In the genomic region with DNA sequence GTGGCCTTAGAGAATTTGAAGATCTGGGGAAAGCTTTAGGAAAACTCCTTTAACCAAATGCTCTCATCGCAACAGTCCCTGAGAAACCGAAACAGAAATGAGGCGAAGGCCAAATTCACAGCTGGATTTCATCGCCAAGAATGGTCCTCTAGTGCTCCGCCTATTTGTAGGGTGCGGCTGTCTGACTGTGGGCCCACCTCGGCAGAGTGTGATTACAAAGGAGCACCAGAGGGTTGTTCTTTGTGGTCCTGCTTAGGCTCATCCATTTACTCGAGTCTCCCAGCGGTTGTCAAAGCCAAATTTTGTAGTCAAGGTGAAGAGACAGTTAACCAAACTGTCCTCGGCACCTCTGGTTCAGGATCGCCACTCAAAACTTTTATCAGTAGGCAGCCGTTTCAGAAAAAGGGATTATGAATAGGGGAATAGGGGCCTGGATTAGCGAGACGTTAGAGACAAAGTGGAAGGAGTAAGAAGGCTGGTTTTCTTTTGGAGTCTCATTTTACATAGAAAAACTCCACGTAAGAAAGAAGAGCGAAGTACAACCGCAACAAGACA, we compare ENCODE assay signal across 8 mouse cellular contexts. TPM values are rescaled to one million over a fixed set of nuclear protein-coding genes. Genes with fewer than 3 reads are reported as not detected.
DNase-seq lines count a peak whose midpoint lies in the region; ATAC-seq and TF ChIP-seq lines count a peak whose summit lies in the region.

No protein-coding gene starts in this region.

- H3K4me3 ChIP-seq in layer of hippocampus, adult 2 months: peak overlapping the region; percentile 89
- H3K4me3 ChIP-seq in intestine, embryonic 16.5 days (ENCODE audit: low read length): peak overlapping the region; percentile 96
- peak overlapping the region; percentile 73; the same call in 1 of the 2 replicates for H3K4me3 ChIP-seq in liver, embryonic 15.5 days (replicated peaks)
- H3K4me3 ChIP-seq in stomach, embryonic 14.5 days (ENCODE audit: low read depth, low read length): peak overlapping the region; percentile 89; the same call in 1 of the 2 replicates

- 14% methylated on average over 17 of the region's 17 CpGs for WGBS in intestine, embryonic 16.5 days
- WGBS in liver, embryonic 15.5 days (ENCODE audit: insufficient replicate concordance): 16% methylated on average over 17 of the region's 17 CpGs
- WGBS in stomach, embryonic 14.5 days: 7% methylated on average over 17 of the region's 17 CpGs

- H3K9me3 ChIP-seq in intestine, embryonic 16.5 days (ENCODE audit: control insufficient read depth, low read length): no peaks in the 10 kb centered on the region
- no peaks in the 10 kb centered on the region for H3K9me3 ChIP-seq in liver, embryonic 15.5 days (replicated peaks)
- H3K9me3 ChIP-seq in stomach, embryonic 14.5 days (ENCODE audit: control insufficient read depth, low read depth, low read length): no peaks in the 10 kb centered on the region

- H3K27ac ChIP-seq in layer of hippocampus, adult 2 months: peak overlapping the region; percentile 80; the same call in 1 of the 2 replicates
- no peak overlapping the region for H3K27ac ChIP-seq in intestine, embryonic 16.5 days (ENCODE audit: low read length)
- no peak overlapping the region for H3K27ac ChIP-seq in liver, embryonic 15.5 days (replicated peaks)
- H3K27ac ChIP-seq in stomach, embryonic 14.5 days (ENCODE audit: low read length): no peak overlapping the region

- no peaks in the 10 kb centered on the region for H3K36me3 ChIP-seq in intestine, embryonic 16.5 days (ENCODE audit: control insufficient read depth, insufficient read depth, low read length)
- no peaks in the 10 kb centered on the region for H3K36me3 ChIP-seq in liver, embryonic 15.5 days (replicated peaks)
- H3K36me3 ChIP-seq in stomach, embryonic 14.5 days (ENCODE audit: control insufficient read depth, insufficient read depth, low read length): no peaks in the 10 kb centered on the region

- ATAC-seq in intestine, embryonic 16.5 days: no peak
- ATAC-seq in liver, embryonic 15.5 days (ENCODE audit: insufficient read depth): no peak
- no peak for ATAC-seq in stomach, embryonic 14.5 days (ENCODE audit: insufficient number of reproducible peaks, insufficient read depth, low FRiP score, low read depth)

- no peaks in the 10 kb centered on the region for H3K27me3 ChIP-seq in intestine, embryonic 16.5 days (replicated peaks; ENCODE audit: control insufficient read depth, insufficient read depth, low read length)
- peaks cover 70% of the 10 kb centered on the region for H3K27me3 ChIP-seq in liver, embryonic 15.5 days
- H3K27me3 ChIP-seq in stomach, embryonic 14.5 days (ENCODE audit: control insufficient read depth, insufficient read depth, low read length): no peaks in the 10 kb centered on the region

- H3K4me2 ChIP-seq in intestine, embryonic 16.5 days (ENCODE audit: low read depth, low read length): peak overlapping the region; percentile 94
- H3K4me2 ChIP-seq in liver, embryonic 15.5 days: peak overlapping the region; percentile 97
- peak overlapping the region; percentile 97 for H3K4me2 ChIP-seq in stomach, embryonic 14.5 days (replicated peaks; ENCODE audit: low read depth, low read length)

- H3K9ac ChIP-seq in intestine, embryonic 16.5 days (ENCODE audit: low read depth, low read length): no peak overlapping the region
- no peak overlapping the region for H3K9ac ChIP-seq in liver, embryonic 15.5 days
- no peak overlapping the region for H3K9ac ChIP-seq in stomach, embryonic 14.5 days (replicated peaks; ENCODE audit: low read depth, low read length)

- intact Hi-C loops in gastrocnemius, postnatal 14 days (cut with DNase I; ENCODE audit: low total_unique reads): no loop called here

- no peak for DNase-seq in layer of hippocampus, adult 2 months (ENCODE audit: low spot score in 2 of 2)
- no peak for DNase-seq in layer of hippocampus, postnatal 25 days (ENCODE audit: extremely low spot score in 1 of 2, low spot score in 1 of 2)
- DNase-seq in gastrocnemius, postnatal 14 days: peak; percentile 32
- DNase-seq in layer of hippocampus, adult 9-10 months (ENCODE audit: low spot score): no peak
- DNase-seq in retina, embryonic 14.5 days (ENCODE audit: low spot score): no peak

- H3K4me1 ChIP-seq in intestine, embryonic 16.5 days (ENCODE audit: control insufficient read depth, insufficient read depth, low read length): peaks cover 8% of the 10 kb centered on the region; the same call in 1 of the 2 replicates
- peaks cover 34% of the 10 kb centered on the region for H3K4me1 ChIP-seq in liver, embryonic 15.5 days (replicated peaks)
- peaks cover 16% of the 10 kb centered on the region; the same call in 1 of the 2 replicates for H3K4me1 ChIP-seq in stomach, embryonic 14.5 days (ENCODE audit: control insufficient read depth, insufficient read depth, low read length)

- no peak for TF ChIP-seq CTCF in layer of hippocampus, adult 2 months (conservative IDR thresholded peaks at IDR 0.05)

RNA-seq across cellular contexts. Expression of a gene that starts 1.5 kb away (rescaled TPM):
- total RNA-seq in layer of hippocampus, adult 2 months (2021): 10 to 100 TPM; 22.4 to 23.5 TPM
- total RNA-seq in layer of hippocampus, postnatal 25 days (2021): 10 to 100 TPM; 20.5 to 21.1 TPM
- 10 to 100 TPM; 10.1 to 32.8 TPM for total RNA-seq in gastrocnemius, postnatal 14 days (2021)
- 3.5 and 4.4 TPM in 2 replicates for polyA plus RNA-seq in intestine, embryonic 16.5 days (2015; fragmentation: Nextera tagmentation; extraction: Ambion mirVana)
- polyA plus RNA-seq in liver, embryonic 15.5 days (2015; fragmentation: Nextera tagmentation; extraction: Ambion mirVana): 1.7 and 2.3 TPM in 2 replicates
- 8.6 and 9.5 TPM in 2 replicates for polyA plus RNA-seq in stomach, embryonic 14.5 days (2014; fragmentation: Nextera tagmentation; extraction: Ambion mirVana)
